Mouse (Mus musculus) kidney, postnatal 0 days (tissue): Measurements from ENCODE around the gene Dazap1. TPM values are rescaled to one million over a fixed set of nuclear protein-coding genes. Genes with fewer than 3 reads are reported as not detected.

Source experiments
- ATAC-seq: fragments of 200-750 bp; cut with Nextera tagmentation; replicated peaks from 2 replicates; pipeline ENCODE4 v1.8.0; 2017; ENCODE audit warnings: low read depth, moderate number of reproducible peaks, moderate TSS enrichment, moderate library complexity; ENCODE audit not compliant: low FRiP score
- DNase-seq: peaks from one replicate; pipeline ENCODE4 v3.0.0-alpha.2; 2016; ENCODE audit warnings: low spot score
- H3K27ac ChIP-seq: fragments of 300-500 bp; sonication (generic); 2 replicates; pipeline ENCODE4 v1.5.1; 2014; ENCODE audit warnings: mild to moderate bottlenecking
- H3K27me3 ChIP-seq: fragments of 300-500 bp; sonication (generic); 2 replicates; pipeline ENCODE4 v1.6.1; 2014; ENCODE audit warnings: low read length, mixed read lengths; ENCODE audit not compliant: insufficient read depth
- H3K36me3 ChIP-seq: fragments of 300-500 bp; sonication (generic); 2 replicates; pipeline ENCODE4 v1.6.1; 2014; ENCODE audit warnings: low read length, mixed read lengths; ENCODE audit not compliant: insufficient read depth
- H3K4me1 ChIP-seq: fragments of 300-500 bp; sonication (generic); replicated peaks from 2 replicates; pipeline ENCODE4 v1.6.1; 2014; ENCODE audit warnings: antibody characterized with exemption, low read length, mixed read lengths; ENCODE audit not compliant: insufficient read depth
- H3K4me2 ChIP-seq: fragments of 300-500 bp; sonication (generic); 2 replicates; pipeline ENCODE4 v1.6.1; 2014; ENCODE audit warnings: mild to moderate bottlenecking, low read length, moderate library complexity, mixed read lengths
- H3K4me3 ChIP-seq: fragments of 300-500 bp; sonication (generic); replicated peaks from 2 replicates; pipeline ENCODE4 v1.5.1; 2014; ENCODE audit warnings: low read depth, low read length
- H3K9ac ChIP-seq: fragments of 300-500 bp; sonication (generic); 2 replicates; pipeline ENCODE4 v1.6.1; 2014; ENCODE audit warnings: low read depth, low read length
- H3K9me3 ChIP-seq: fragments of 300-500 bp; sonication (generic); replicated peaks from 2 replicates; pipeline ENCODE4 v1.6.1; 2016; ENCODE audit warnings: low read length, inconsistent platforms, mixed read lengths
- CTCF ChIP-seq: IDR thresholded peaks from 2 replicates; pipeline ENCODE4 v1.5.1; 2016; ENCODE audit warnings: antibody characterized with exemption, low read depth, mild to moderate bottlenecking, moderate library complexity
- WGBS: fragments of 180-500 bp; shearing (Covaris S2); extraction: QIAGEN DNeasy Blood & Tissue Kit; methylation state at CpG from one replicate; pipeline ENCODE4 v1.1.7; 2014; 5-methylcytosine and 5-hydroxymethylcytosine counted together
- microRNA-seq: library from miRNA; unstranded; fragments of <30 nt; microRNA quantifications from one replicate; pipeline ENCODE4, GENCODE M21; 2016
- polyA plus RNA-seq: library from polyadenylated mRNA; unstranded; fragments of >200 nt; fragmentation: Nextera tagmentation; extraction: Ambion mirVana; gene quantifications from 2 replicates; pipeline ENCODE4 v1.2.1, GENCODE M21; 2015

Gene Dazap1
- polyA plus RNA-seq, 1 experiment from 2014 or later, result 43.7 TPM

GRCm38 (mm10) chr10:80330888-80331287 is 69.6 kb downstream of the Dazap1 start:
- Histone ChIP-seq H3K9me3 (no peaks in the 10 kb centered on the region), H3K4me2 (no peak overlapping the region), H3K9ac (no peak overlapping the region), H3K36me3 (0 out of 2 replicates have a peak, but pooled peaks cover under 1% of the 10 kb centered on the region), H3K27ac (no peak overlapping the region), H3K4me3 (no peak overlapping the region), H3K4me1 (peaks cover 12% of the 10 kb centered on the region), H3K27me3 (no peaks in the 10 kb centered on the region)
- no peak for TF ChIP-seq CTCF
- 59% methylated on average over 2 of the region's 2 CpGs for WGBS
- no peak for DNase-seq
- ATAC-seq, result no peak

- 53% methylated on average over 10 of the region's 10 CpGs for WGBS
- Histone ChIP-seq H3K9me3 (no peaks in the 10 kb centered on the region), H3K4me1 (peaks cover 12% of the 10 kb centered on the region), H3K4me2 (no peak overlapping the region), H3K36me3 (0 out of 2 replicates have a peak, but pooled peaks cover 2% of the 10 kb centered on the region), H3K27ac (no peak overlapping the region), H3K4me3 (no peak overlapping the region), H3K27me3 (no peaks in the 10 kb centered on the region), H3K9ac (no peak overlapping the region)
- DNase-seq (no peak), ATAC-seq (no peak)
- no peak for TF ChIP-seq CTCF
These were observed 70.6 kb downstream of the Dazap1 start for GRCm38 (mm10) chr10:80331636-80332524.

GRCm38 (mm10) chr10:80332525-80332989 is 71.3 kb downstream of the Dazap1 start:
- Histone ChIP-seq H3K9me3 (no peaks in the 10 kb centered on the region), H3K27me3 (no peaks in the 10 kb centered on the region), H3K27ac (no peak overlapping the region), H3K4me1 (peaks cover 12% of the 10 kb centered on the region), H3K36me3 (0 out of 2 replicates have a peak, but pooled peaks cover 2% of the 10 kb centered on the region), H3K4me3 (no peak overlapping the region), H3K9ac (no peak overlapping the region), H3K4me2 (no peak overlapping the region)
- WGBS, result 88% methylated on average over 5 of the region's 5 CpGs
- TF ChIP-seq CTCF, result no peak
- DNase-seq (no peak), ATAC-seq (no peak)

GRCm38 (mm10) chr10:80336263-80336662 is 75.0 kb downstream of the Dazap1 start:
- TF ChIP-seq CTCF, result no peak
- 89% methylated on average over 12 of the region's 12 CpGs for WGBS

More at GRCm38 (mm10) chr10:80336263-80336662, 75.0 kb downstream of the Dazap1 start:
- peaks cover 16% of the 10 kb centered on the region for H3K27me3 ChIP-seq
- no peak overlapping the region for H3K9ac ChIP-seq
- no peaks in the 10 kb centered on the region for H3K9me3 ChIP-seq
- DNase-seq (no peak), ATAC-seq (no peak)
- no peak overlapping the region for H3K27ac ChIP-seq
- 0 out of 2 replicates have a peak, but pooled peaks cover under 1% of the 10 kb centered on the region for H3K4me1 ChIP-seq
- no peak overlapping the region for H3K4me2 ChIP-seq
- 0 out of 2 replicates have a peak, but pooled peaks cover 2% of the 10 kb centered on the region for H3K36me3 ChIP-seq
- H3K4me3 ChIP-seq, result no peak overlapping the region

Small RNAs within 50 kb of the gene (microRNA-seq; reads per million reads assigned to microRNA genes)
- 0.80 reads per million for gene Mir6911

Other genes with a start within 250 kb of the Dazap1 start
- gene Arhgap45, start 244.8 kb upstream of the Dazap1 start, polyA plus RNA-seq, result 4.0 and 4.6 TPM in 2 replicates
- 208 and 210 TPM in 2 replicates for gene Polr2e, start 221.7 kb upstream of the Dazap1 start, polyA plus RNA-seq
- gene Gpx4, start 214.3 kb upstream of the Dazap1 start, polyA plus RNA-seq, result 901 and 946 TPM in 2 replicates
- gene Sbno2, start 155.9 kb upstream of the Dazap1 start, polyA plus RNA-seq, result 9.6 and 10.5 TPM in 2 replicates
- 14.2 and 15.1 TPM in 2 replicates for gene Stk11, start 145.7 kb upstream of the Dazap1 start, polyA plus RNA-seq
- 936 and 986 TPM in 2 replicates for gene Atp5d, start 122.9 kb upstream of the Dazap1 start, polyA plus RNA-seq
- 4.7 and 6.4 TPM in 2 replicates for gene Cbarp, start 120.7 kb upstream of the Dazap1 start, polyA plus RNA-seq
- gene Midn, start 113.2 kb upstream of the Dazap1 start, polyA plus RNA-seq, result 13.7 and 18.6 TPM in 2 replicates
- 290 and 317 TPM in 2 replicates for gene Cirbp, start 95.5 kb upstream of the Dazap1 start, polyA plus RNA-seq
- 9.3 and 11.0 TPM in 2 replicates for gene 1600002K03Rik, start 88.5 kb upstream of the Dazap1 start, polyA plus RNA-seq
- gene Efna2, start 82.0 kb upstream of the Dazap1 start, polyA plus RNA-seq, result 10.2 and 10.5 TPM in 2 replicates
- 44.2 and 52.7 TPM in 2 replicates for gene Mum1, start 35.1 kb upstream of the Dazap1 start, polyA plus RNA-seq
- 537 and 556 TPM in 2 replicates for gene Ndufs7, start 12.4 kb upstream of the Dazap1 start, polyA plus RNA-seq
- gene Gamt, start 474 bp upstream of the Dazap1 start, polyA plus RNA-seq, result 25.5 and 26.0 TPM in 2 replicates
- gene Rps15, start 31.0 kb downstream of the Dazap1 start, polyA plus RNA-seq, result 974 and 1,069 TPM in 2 replicates
- 0.51 and 0.86 TPM in 2 replicates for gene Apc2, start 34.5 kb downstream of the Dazap1 start, polyA plus RNA-seq
- gene 2310011J03Rik, start 59.1 kb downstream of the Dazap1 start, polyA plus RNA-seq, result 52.2 and 53.6 TPM in 2 replicates
- gene Pcsk4, start 68.0 kb downstream of the Dazap1 start, polyA plus RNA-seq, result 5.4 and 5.9 TPM in 2 replicates
- gene Reep6, start 68.5 kb downstream of the Dazap1 start, polyA plus RNA-seq, result 11.7 and 12.1 TPM in 2 replicates
- gene Adamtsl5, start 86.9 kb downstream of the Dazap1 start, polyA plus RNA-seq, result 3.0 and 3.2 TPM in 2 replicates
- gene Plk5, start 95.0 kb downstream of the Dazap1 start, polyA plus RNA-seq, result 0.51 and 1.0 TPM in 2 replicates
- gene Mex3d, start 126.2 kb downstream of the Dazap1 start, polyA plus RNA-seq, result 6.6 and 7.8 TPM in 2 replicates
- 163 and 165 TPM in 2 replicates for gene Mbd3, start 138.1 kb downstream of the Dazap1 start, polyA plus RNA-seq
- 1,117 and 1,253 TPM in 2 replicates for gene Uqcr11, start 145.3 kb downstream of the Dazap1 start, polyA plus RNA-seq
- 76.4 and 83.7 TPM in 2 replicates for gene Tcf3, start 172.2 kb downstream of the Dazap1 start, polyA plus RNA-seq
- gene Onecut3, start 233.3 kb downstream of the Dazap1 start, polyA plus RNA-seq, result not detected in 2 replicates